Mouse (Mus musculus): Measurements from ENCODE around the gene Ralgapa2. TPM values are rescaled to one million over a fixed set of nuclear protein-coding genes. Genes with fewer than 3 reads are reported as not detected.

Ralgapa2 gene
- total RNA-seq, 2 experiments from 2014 or later = 20.2 to 24.5 TPM

- no peak for DNase-seq (ENCODE audit: low spot score in 2 of 2)
- intact Hi-C loops (cut with DNase I) = no loop called here
These were observed 188.6 kb downstream of the Ralgapa2 start for GRCm38 (mm10) chr2:146323528-146323927.

GRCm38 (mm10) chr2:146322770-146323169 lies 189.4 kb downstream of the Ralgapa2 start:
- intact Hi-C loops (cut with DNase I) = no loop called here
- DNase-seq (ENCODE audit: low spot score in 2 of 2) = no peak

- intact Hi-C loops (cut with DNase I) = no loop called here
- no peak for DNase-seq (ENCODE audit: low spot score in 2 of 2)
These were observed 190.1 kb downstream of the Ralgapa2 start for GRCm38 (mm10) chr2:146322019-146322418.

GRCm38 (mm10) chr2:146320666-146321065 lies 191.5 kb downstream of the Ralgapa2 start:
- DNase-seq (ENCODE audit: low spot score in 2 of 2) = no peak

GRCm38 (mm10) chr2:146314751-146315150 lies 197.4 kb downstream of the Ralgapa2 start:
- DNase-seq (ENCODE audit: low spot score in 2 of 2) = no peak
- intact Hi-C loops (cut with DNase I) = no loop called here

More at GRCm38 (mm10) chr2:146320666-146321065, 191.5 kb downstream of the Ralgapa2 start:
- intact Hi-C loops (cut with DNase I) = no loop called here

- intact Hi-C loops (cut with DNase I) = no loop called here
- DNase-seq (ENCODE audit: low spot score in 2 of 2) = no peak
These were observed 198.3 kb downstream of the Ralgapa2 start for GRCm38 (mm10) chr2:146313811-146314210.

GRCm38 (mm10) chr2:146310760-146311159 lies 201.4 kb downstream of the Ralgapa2 start:
- no peak for DNase-seq (ENCODE audit: low spot score in 2 of 2)

GRCm38 (mm10) chr2:146310291-146310690 lies 201.9 kb downstream of the Ralgapa2 start:
- no peak for DNase-seq (ENCODE audit: low spot score in 2 of 2)
- intact Hi-C loops (cut with DNase I) = no loop called here

More at GRCm38 (mm10) chr2:146310760-146311159, 201.4 kb downstream of the Ralgapa2 start:
- intact Hi-C loops (cut with DNase I) = no loop called here

GRCm38 (mm10) chr2:146309413-146309812 lies 202.7 kb downstream of the Ralgapa2 start:
- DNase-seq (ENCODE audit: low spot score in 2 of 2) = peak in 1 of 2 experiments; percentile 73
- intact Hi-C loops (cut with DNase I) = no loop called here

GRCm38 (mm10) chr2:146307060-146307459 lies 205.1 kb downstream of the Ralgapa2 start:
- intact Hi-C loops (cut with DNase I) = no loop called here
- no peak for DNase-seq (ENCODE audit: low spot score in 2 of 2)

- no peak for DNase-seq (ENCODE audit: low spot score in 2 of 2)
- intact Hi-C loops (cut with DNase I) = no loop called here
These were observed 209.9 kb downstream of the Ralgapa2 start for GRCm38 (mm10) chr2:146302094-146302699.

- DNase-seq (ENCODE audit: low spot score in 2 of 2) = no peak
These were observed 211.6 kb downstream of the Ralgapa2 start for GRCm38 (mm10) chr2:146300500-146301020.

GRCm38 (mm10) chr2:146299841-146300460 lies 212.2 kb downstream of the Ralgapa2 start:
- intact Hi-C loops (cut with DNase I) = no loop called here
- DNase-seq (ENCODE audit: low spot score in 2 of 2) = no peak

More at GRCm38 (mm10) chr2:146300500-146301020, 211.6 kb downstream of the Ralgapa2 start:
- intact Hi-C loops (cut with DNase I) = no loop called here

- DNase-seq (ENCODE audit: low spot score in 2 of 2) = no peak
- intact Hi-C loops (cut with DNase I) = loop anchor here (5.0 kb wide), 1 partner anchor 76 kb away; no protein-coding TSS in a partner anchor
These were observed 218.6 kb downstream of the Ralgapa2 start for GRCm38 (mm10) chr2:146293538-146293937.

- intact Hi-C loops (cut with DNase I) = loop anchor here (5.0 kb wide), 1 partner anchor 74 kb away; no protein-coding TSS in a partner anchor
- peak; percentile 72 to 76 for DNase-seq (ENCODE audit: low spot score in 2 of 2)
These were observed 221.1 kb downstream of the Ralgapa2 start for GRCm38 (mm10) chr2:146290871-146291637.

- no peak for DNase-seq (ENCODE audit: low spot score in 2 of 2)
- intact Hi-C loops (cut with DNase I) = loop anchor here (5.0 kb wide), 1 partner anchor 73 kb away; no protein-coding TSS in a partner anchor
These were observed 221.8 kb downstream of the Ralgapa2 start for GRCm38 (mm10) chr2:146290366-146290765.

GRCm38 (mm10) chr2:146289394-146289793 lies 222.8 kb downstream of the Ralgapa2 start:
- intact Hi-C loops (cut with DNase I) = no loop called here
- DNase-seq (ENCODE audit: low spot score in 2 of 2) = peak in 1 of 2 experiments; percentile 70

- intact Hi-C loops (cut with DNase I) = no loop called here
- DNase-seq (ENCODE audit: low spot score in 2 of 2) = no peak
These were observed 223.8 kb downstream of the Ralgapa2 start for GRCm38 (mm10) chr2:146288326-146288725.

- DNase-seq (ENCODE audit: low spot score in 2 of 2) = no peak
- intact Hi-C loops (cut with DNase I) = no loop called here
These were observed 224.6 kb downstream of the Ralgapa2 start for GRCm38 (mm10) chr2:146287531-146287930.

- no peak for DNase-seq (ENCODE audit: low spot score in 2 of 2)
- intact Hi-C loops (cut with DNase I) = no loop called here
These were observed 230.8 kb downstream of the Ralgapa2 start for GRCm38 (mm10) chr2:146281346-146281745.

All from left cerebral cortex, postnatal 25 days (tissue).